Mouse (Mus musculus): ENCODE measurements at regions not wholly inside any gene's neighbourhood (a gene's known extent, or its start where the extent isn't known, plus 50 kb on each side); places are given as distances from the start of the nearest gene placed in this dataset.

- intact Hi-C loops (cut with DNase I) = loop anchor here (5.0 kb wide), 1 partner anchor 116 kb away; no protein-coding TSS in a partner anchor
Measured at GRCm38 (mm10) chr2:92695869-92696268, 96.4 kb downstream of the Chst1 start.

GRCm38 (mm10) chr2:92697721-92698120, 98.2 kb downstream of the Chst1 start:
- intact Hi-C loops (cut with DNase I) = loop anchor here (5.0 kb wide), 1 partner anchor 115 kb away; no protein-coding TSS in a partner anchor
- DNase-seq (ENCODE audit: low spot score in 2 of 2) = no peak

More at GRCm38 (mm10) chr2:92695869-92696268, 96.4 kb downstream of the Chst1 start:
- peak in 1 of 2 experiments; percentile 46 for DNase-seq (ENCODE audit: low spot score in 2 of 2)

GRCm38 (mm10) chr2:92699360-92699759, 99.9 kb downstream of the Chst1 start:
- no peak for DNase-seq (ENCODE audit: low spot score in 2 of 2)
- intact Hi-C loops (cut with DNase I) = loop anchor here (5.0 kb wide), 1 partner anchor 113 kb away; no protein-coding TSS in a partner anchor

GRCm38 (mm10) chr2:92704035-92704434, 104.5 kb downstream of the Chst1 start:
- DNase-seq (ENCODE audit: low spot score in 2 of 2) = no peak
- intact Hi-C loops (cut with DNase I) = no loop called here

- intact Hi-C loops (cut with DNase I) = no loop called here
- DNase-seq (ENCODE audit: low spot score in 2 of 2) = no peak
Measured at GRCm38 (mm10) chr2:92709668-92710067, 110.2 kb downstream of the Chst1 start.

- DNase-seq (ENCODE audit: low spot score in 2 of 2) = no peak
- intact Hi-C loops (cut with DNase I) = no loop called here
Measured at GRCm38 (mm10) chr2:92711122-92711777, 111.7 kb downstream of the Chst1 start.

GRCm38 (mm10) chr2:92712266-92713144, 113.0 kb downstream of the Chst1 start:
- intact Hi-C loops (cut with DNase I) = no loop called here
- DNase-seq (ENCODE audit: low spot score in 2 of 2) = peak; percentile 62 to 67

- DNase-seq (ENCODE audit: low spot score in 2 of 2) = no peak
- intact Hi-C loops (cut with DNase I) = no loop called here
Measured at GRCm38 (mm10) chr2:92717706-92718105, 118.2 kb downstream of the Chst1 start.

- intact Hi-C loops (cut with DNase I) = no loop called here
- DNase-seq (ENCODE audit: low spot score in 2 of 2) = no peak
Measured at GRCm38 (mm10) chr2:92721951-92722350, 122.4 kb downstream of the Chst1 start.

- intact Hi-C loops (cut with DNase I) = no loop called here
- no peak for DNase-seq (ENCODE audit: low spot score in 2 of 2)
Measured at GRCm38 (mm10) chr2:92723618-92724263, 124.2 kb downstream of the Chst1 start.

GRCm38 (mm10) chr2:92726640-92727039, 127.1 kb downstream of the Chst1 start:
- intact Hi-C loops (cut with DNase I) = no loop called here
- no peak for DNase-seq (ENCODE audit: low spot score in 2 of 2)

- DNase-seq (ENCODE audit: low spot score in 2 of 2) = no peak
- intact Hi-C loops (cut with DNase I) = no loop called here
Measured at GRCm38 (mm10) chr2:92727241-92727640, 127.7 kb downstream of the Chst1 start.

- intact Hi-C loops (cut with DNase I) = no loop called here
- peak in 1 of 2 experiments; percentile 47 for DNase-seq (ENCODE audit: low spot score in 2 of 2)
Measured at GRCm38 (mm10) chr2:92728388-92728787, 128.9 kb downstream of the Chst1 start.

- no peak for DNase-seq (ENCODE audit: low spot score in 2 of 2)
- intact Hi-C loops (cut with DNase I) = no loop called here
Measured at GRCm38 (mm10) chr2:92730371-92730770, 130.9 kb downstream of the Chst1 start.

- peak in 1 of 2 experiments; percentile 37 for DNase-seq (ENCODE audit: low spot score in 2 of 2)
- intact Hi-C loops (cut with DNase I) = no loop called here
Measured at GRCm38 (mm10) chr2:92733403-92733802, 133.9 kb downstream of the Chst1 start.

GRCm38 (mm10) chr2:92735784-92736183, 136.3 kb downstream of the Chst1 start:
- no peak for DNase-seq (ENCODE audit: low spot score in 2 of 2)
- intact Hi-C loops (cut with DNase I) = no loop called here

- no peak for DNase-seq (ENCODE audit: low spot score in 2 of 2)
- intact Hi-C loops (cut with DNase I) = no loop called here
Measured at GRCm38 (mm10) chr2:92737301-92737700, 137.8 kb downstream of the Chst1 start.

- intact Hi-C loops (cut with DNase I) = no loop called here
- DNase-seq (ENCODE audit: low spot score in 2 of 2) = no peak
Measured at GRCm38 (mm10) chr2:92739576-92739975, 140.1 kb downstream of the Chst1 start.

GRCm38 (mm10) chr2:92740776-92741295, 141.3 kb downstream of the Chst1 start:
- no peak for DNase-seq (ENCODE audit: low spot score in 2 of 2)
- intact Hi-C loops (cut with DNase I) = no loop called here

GRCm38 (mm10) chr2:92742025-92742424, 142.5 kb downstream of the Chst1 start:
- DNase-seq (ENCODE audit: low spot score in 2 of 2) = no peak
- intact Hi-C loops (cut with DNase I) = no loop called here

Measured in left cerebral cortex, postnatal 14 days (tissue).